Mouse (Mus musculus): ENCODE measurements around the gene Pknox2.

The Pknox2 gene

GRCm38 (mm10) chr9:36882034-36882745, 265.0 kb downstream of the Pknox2 start:
- no peak for DNase-seq (ENCODE audit: low read depth, low spot score)

- no peak for DNase-seq (ENCODE audit: low read depth, low spot score)
Observed at GRCm38 (mm10) chr9:36881615-36882014, 265.6 kb downstream of the Pknox2 start.

GRCm38 (mm10) chr9:36876787-36877186, 270.4 kb downstream of the Pknox2 start:
- DNase-seq (ENCODE audit: low read depth, low spot score): no peak

- DNase-seq (ENCODE audit: low read depth, low spot score): no peak
Observed at GRCm38 (mm10) chr9:36876313-36876712, 270.9 kb downstream of the Pknox2 start.

DNA sequence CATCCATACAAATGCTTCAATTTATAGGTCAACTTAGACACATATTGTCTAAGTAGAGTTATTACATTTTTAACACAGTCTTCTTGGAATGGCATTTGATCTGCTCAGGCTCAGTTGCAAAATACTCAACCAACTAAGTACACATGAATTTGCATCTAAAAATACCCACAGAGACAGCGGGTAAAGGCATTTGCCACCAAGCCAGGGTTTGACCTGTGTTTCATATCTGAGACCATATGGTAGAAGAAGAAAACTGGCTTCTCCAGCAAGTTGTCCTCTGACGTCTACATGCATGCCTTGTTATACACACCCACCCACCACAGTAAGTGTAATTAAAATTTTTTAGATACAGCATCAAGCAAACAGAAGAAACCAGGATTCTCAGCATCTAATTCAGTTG, 273.4 kb downstream of the Pknox2 start:
- DNase-seq (ENCODE audit: low read depth, low spot score): no peak

DNA sequence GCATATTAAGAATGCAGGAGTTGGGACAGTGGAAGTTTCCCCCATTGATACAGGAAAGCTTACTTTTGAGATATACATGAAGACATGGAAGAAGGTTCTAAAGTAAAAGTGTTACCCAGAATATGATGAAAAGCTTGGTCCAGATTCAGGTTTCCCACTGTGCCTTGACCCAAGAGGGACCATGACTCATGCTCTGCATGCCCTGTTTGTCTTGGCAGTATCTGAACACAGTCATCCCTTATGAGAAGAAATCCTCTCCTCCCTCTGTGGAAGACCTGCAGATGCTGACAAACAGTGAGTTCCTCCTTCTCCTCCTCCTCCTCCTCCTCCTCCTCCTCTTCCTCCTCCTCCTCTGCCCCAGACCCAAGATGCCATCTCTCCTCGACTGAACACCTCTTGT, 276.9 kb downstream of the Pknox2 start:
- DNase-seq (ENCODE audit: low read depth, low spot score): no peak

GRCm38 (mm10) chr9:36868662-36869061, 278.5 kb downstream of the Pknox2 start:
- no peak for DNase-seq (ENCODE audit: low read depth, low spot score)

DNA sequence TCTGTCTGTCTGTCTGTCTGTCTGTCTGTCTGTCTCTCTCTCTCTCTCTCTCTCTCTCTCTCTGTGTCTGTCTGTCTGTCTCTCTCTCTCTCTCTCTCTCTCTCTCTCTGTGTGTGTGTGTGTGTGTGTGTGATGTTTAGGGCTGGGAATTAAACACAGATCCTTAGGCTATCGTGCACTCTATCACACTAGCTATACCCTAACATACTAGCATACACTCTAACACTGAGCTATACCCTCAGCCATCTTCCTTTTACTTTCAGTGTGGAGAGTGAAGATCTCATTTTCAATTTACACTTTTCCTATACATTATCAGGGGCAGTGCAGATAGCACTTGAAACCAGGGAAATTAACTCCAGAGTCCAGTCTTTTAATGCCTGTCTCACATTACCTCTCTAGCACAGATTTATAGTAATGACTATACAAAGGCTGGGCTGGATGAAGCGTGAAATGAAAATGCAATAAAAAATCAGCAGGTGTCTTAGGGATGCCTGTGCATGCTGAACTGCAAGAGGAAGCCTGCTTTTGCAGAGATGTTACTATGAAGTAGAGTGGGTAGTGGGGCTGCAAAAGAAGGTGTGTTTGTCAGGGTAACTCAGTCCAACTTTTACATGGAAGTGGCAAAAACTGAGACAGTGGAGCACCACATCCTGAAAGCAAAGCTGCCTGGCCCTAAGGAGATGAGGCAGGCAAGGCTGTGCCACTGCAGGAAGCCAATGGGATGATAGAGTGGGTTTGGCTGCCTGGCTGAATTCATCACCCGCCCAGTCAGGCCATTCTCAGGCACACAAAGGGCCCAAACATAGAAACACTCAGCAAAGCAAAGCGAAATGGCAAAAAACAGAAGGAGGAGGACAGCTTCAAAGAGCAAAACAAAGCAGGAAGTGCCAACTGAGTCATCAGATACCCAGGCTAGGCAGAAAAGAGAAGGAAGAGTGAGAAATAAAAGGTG, 282.1 kb downstream of the Pknox2 start:
- DNase-seq (ENCODE audit: low read depth, low spot score): no peak

DNA sequence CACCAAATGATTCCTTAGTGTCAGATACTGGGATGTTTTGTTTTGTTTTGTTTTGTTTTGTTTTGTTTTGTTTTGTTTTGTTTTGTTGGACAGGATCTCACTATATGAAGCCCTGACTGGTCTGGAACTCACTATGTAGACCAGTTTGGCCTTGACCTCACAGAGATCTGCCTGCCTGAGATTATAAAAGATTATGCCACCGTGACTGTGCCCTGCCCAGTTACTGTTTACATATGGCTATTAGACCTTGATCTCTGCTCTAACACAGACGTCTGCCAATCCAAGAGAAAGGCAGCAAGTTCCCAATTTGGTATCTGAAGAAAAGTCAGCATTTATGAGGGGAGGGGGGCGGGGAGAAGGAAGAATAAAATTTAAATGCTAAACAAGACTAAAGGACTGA, 283.5 kb downstream of the Pknox2 start:
- DNase-seq (ENCODE audit: low read depth, low spot score): no peak

- no peak for DNase-seq (ENCODE audit: low read depth, low spot score)
Observed at GRCm38 (mm10) chr9:36862576-36862975, 284.6 kb downstream of the Pknox2 start.

DNA sequence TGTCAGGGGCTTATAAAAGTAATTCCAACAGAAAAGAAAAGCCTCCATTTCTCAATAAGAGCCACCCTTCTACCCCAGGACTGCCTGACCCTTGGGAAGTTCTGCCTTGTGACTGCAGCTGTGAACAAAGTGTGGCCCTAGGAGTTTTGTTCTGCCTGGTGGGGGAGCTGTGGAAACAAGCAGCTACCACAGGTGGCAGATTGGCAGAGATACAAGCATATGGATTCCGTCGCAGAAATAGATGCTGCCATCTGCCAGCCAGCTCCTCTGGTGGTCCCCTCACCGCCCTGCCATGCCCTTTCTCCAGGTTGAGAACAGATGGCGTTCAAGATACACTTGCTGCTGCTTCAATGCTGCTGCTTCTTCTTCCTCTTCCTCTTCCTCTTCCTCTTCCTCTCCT, 288.5 kb downstream of the Pknox2 start:
- DNase-seq (ENCODE audit: low read depth, low spot score): no peak

GRCm38 (mm10) chr9:36857476-36858117, 289.6 kb downstream of the Pknox2 start:
- DNase-seq (ENCODE audit: low read depth, low spot score): no peak

DNA sequence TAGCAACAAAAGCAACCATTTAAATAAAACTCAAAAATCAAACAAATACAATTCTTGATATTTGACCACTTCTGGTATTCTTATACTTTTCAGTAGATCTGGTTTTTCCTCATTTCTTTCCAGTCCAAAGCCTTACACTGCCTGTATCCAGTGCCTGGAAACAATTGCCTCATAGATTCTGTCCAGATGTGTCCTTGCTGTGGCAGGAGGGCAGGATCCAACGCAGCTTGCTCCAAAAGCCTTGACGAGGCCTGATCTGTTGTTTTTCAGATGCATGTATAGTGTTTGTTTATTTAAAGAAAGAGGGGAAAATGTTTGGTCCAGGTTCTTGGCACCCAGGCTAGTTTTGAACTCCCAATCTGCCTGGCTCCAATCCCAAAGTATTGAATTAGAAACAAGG, 290.9 kb downstream of the Pknox2 start:
- no peak for DNase-seq (ENCODE audit: low read depth, low spot score)

DNA sequence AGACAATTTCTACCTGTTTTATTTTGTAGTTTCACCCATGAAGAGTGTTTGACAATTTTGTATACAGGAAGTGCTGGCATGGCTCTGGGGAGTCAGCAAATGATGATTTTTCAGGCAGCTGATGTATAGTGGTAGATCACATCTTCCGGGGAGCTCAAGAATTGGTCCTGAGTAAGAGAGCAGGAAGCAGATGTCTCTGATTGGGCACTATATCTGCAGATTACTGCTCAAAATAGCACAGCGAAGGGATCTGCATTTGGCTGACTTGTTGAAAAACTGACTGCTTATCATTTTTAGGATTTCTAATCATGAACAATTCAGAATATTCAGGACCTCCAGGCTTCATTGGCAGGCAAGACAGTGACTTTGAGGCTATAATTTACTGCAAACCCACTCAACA, 295.0 kb downstream of the Pknox2 start:
- no peak for DNase-seq (ENCODE audit: low read depth, low spot score)

DNA sequence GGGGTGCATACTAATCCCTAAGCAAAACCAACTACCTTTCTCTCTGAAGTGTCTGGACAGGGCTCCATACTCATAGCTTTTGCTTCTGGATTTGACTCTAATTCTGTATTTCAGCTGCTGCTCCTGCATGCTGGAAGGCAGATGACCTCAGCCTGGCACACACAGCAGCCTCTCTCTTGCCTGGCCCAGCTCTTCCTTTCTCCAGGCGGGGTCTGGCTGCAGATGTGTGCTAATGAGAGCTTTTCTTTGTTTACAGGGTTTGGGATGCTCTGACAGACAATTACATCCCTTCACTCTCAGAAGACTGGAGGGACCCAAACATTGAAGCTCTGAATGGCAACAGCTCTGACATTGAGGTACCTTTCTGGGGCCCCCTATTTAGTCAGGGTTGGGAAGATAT, 297.1 kb downstream of the Pknox2 start:
- DNase-seq (ENCODE audit: low read depth, low spot score): no peak

DNA sequence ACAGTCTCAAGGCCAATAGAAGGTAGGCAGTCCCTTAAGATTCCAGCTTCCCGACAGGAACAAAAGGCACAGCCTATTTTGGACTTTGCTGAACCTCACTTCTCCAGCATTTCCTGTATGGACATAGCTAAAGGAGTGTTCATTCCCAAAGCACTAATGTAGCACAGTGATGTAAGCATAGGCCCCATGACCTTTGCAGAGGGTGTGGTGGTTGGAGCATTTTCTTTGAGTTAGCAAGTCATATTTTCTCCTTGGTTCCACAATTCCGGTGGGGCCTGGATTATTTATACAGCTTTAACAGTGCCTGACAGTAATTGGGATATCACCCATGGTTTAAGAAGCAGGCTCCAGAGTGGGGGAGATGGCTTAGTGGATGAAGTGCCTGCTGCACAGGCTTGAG, 298.5 kb downstream of the Pknox2 start:
- DNase-seq (ENCODE audit: low read depth, low spot score): no peak

DNA sequence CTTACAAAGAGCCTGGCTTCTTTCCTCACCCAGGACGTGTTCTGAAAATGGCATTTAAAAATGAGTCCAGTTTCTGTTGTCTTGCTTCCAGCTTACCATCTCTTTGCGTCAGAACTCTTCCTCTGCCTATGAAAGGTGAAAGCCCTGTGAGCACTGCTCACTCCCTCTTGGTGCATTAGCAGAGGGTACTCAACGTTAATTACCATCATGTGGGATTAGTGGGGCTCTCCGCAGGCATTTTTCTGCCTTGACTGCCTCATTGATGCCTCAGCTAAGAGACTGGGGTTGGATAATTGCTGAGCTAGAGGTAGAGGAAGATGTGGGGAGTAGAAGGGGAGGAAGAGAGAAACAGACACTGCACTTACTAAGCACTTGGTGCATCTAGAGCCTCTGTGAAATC, 300.9 kb downstream of the Pknox2 start:
- no peak for DNase-seq (ENCODE audit: low read depth, low spot score)
